Mouse (Mus musculus) left cerebral cortex, postnatal 14 days (tissue): Measurements from ENCODE around the gene Uap1l1. TPM values are rescaled to one million over a fixed set of nuclear protein-coding genes. Genes with fewer than 3 reads are reported as not detected.
A peak's percentile ranks its signal among the peaks of the same experiment; 100 is the strongest.

Experiments
- DNase-seq, 2 experiments: peaks; one replicate each; pipeline ENCODE4 v3.0.0; 2021 to 2022; ENCODE audit warnings: low spot score in 2 of 2, mixed read lengths in 1 of 2
- intact Hi-C: fragments of 180-260 bp; cut with DNase I; formaldehyde crosslinking; loops from one replicate; pipeline ENCODE4 v1.15.1; 2025
- total RNA-seq, 2 experiments: library from RNA; stranded (reverse); gene quantifications; 2 replicates each; pipeline ENCODE4 v1.2.3; 2021

Uap1l1 gene
- total RNA-seq, 2 experiments from 2014 or later, result 12.2 to 14.8 TPM

DNA sequence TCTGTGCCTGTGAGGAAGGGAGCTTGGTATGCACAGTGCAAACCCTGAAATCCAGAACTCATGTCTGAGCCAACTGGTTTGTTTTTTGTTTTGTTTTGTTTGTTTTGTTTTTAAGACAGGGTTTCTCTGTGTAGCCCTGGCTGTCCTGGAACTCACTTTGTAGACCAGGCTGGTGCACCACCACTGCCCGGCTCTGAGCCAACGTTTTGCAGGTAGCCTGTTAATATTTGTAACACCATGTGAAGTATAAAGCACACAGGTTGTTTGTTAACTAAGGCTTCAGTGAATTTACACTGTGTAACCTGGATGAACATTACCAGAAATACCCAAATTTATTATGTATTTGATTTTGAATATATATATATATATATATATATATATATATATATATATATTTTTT lies 39.4 kb downstream of the Uap1l1 start:
- intact Hi-C loops, result loop anchor here (5.0 kb wide), 1 partner anchor 49 kb away; no protein-coding TSS in a partner anchor
- DNase-seq, result no peak

- peak in 1 of 2 experiments; percentile 57 for DNase-seq
- intact Hi-C loops, result no loop called here
These were observed 45.4 kb downstream of the Uap1l1 start for GRCm38 (mm10) chr2:25320084-25320483.

DNA sequence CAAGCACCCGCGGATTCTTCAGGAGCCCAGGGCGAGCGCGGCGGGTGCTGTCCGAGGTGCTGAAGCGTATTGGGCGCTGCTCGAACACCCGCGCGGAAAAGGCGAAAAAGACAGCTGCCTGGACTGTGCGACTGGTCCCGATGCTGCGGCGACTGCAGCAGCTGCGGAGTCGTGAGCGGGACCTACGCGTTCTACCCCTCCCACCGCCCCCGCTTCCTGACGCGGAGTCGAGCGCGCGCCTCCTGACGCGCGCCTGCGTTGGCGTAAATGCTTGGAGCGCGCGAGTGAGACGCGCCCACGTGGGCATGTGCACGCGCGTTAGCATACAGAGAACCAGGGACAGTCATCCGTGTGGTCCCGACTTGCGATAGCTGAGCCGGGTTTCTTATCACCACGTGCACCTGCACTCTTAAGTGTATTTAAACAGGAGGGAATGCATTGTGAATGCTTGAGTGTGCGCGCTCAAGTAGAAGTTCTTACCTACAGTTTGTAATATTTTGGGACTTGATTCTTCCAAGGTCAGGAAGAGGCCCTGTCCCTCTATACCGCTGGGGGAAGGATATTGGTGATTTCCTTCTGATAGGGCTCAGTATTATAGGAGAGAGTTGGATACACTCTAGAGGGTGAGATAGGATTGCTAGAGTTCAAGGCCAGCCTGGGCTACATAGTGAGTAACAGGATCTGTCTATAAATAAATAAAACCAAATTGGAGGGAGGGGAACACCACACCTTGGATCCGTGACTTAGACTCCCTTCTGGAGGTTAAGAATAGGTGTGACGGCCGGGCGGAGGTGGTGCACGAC lies 46.3 kb downstream of the Uap1l1 start, which contains the start of gene Grin1:
Gene Grin1 (minus strand): TSS at position 217 of the 803 bp plus-strand sequence.
- peak; percentile 92 to 97 for DNase-seq
- intact Hi-C loops, result no loop called here

DNA sequence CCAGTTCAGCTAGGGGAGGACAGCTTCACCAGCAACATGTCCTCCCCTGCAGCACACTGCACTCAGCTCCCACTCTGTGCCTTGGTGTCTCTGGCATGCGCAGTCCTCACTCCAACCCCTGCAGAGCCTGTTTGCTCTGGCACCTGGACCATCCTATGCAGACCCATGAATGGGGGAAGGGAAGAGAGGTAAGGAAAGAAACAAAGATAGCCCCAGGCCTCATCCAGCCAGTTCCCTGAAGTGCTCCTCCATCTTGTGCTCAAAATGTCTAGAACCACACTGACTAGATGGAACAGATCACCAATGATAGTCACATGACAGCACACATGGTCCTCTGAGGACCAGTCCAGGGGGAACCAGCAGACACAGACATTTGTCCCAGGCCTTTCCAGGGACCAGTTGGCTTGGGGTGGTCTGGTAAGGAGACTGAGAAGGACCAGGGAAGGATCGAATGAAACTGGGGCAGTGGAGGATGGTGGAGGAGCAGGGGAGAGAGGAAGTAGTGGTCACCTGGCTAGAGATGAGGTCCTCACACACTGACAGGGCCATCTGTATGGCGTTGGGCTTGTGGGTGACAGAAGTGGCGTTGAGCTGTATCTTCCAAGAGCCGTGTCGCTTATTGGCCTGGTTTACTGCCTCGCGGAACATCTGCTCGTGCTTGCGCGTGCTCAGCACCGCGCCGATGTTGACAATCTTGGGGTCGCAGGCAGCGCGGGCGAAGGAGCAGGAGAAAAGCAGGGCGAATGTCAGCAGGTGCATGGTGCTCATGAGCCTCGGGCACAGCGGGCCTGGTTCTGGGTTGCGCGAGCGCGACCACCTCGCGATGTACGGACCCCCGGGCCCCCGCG lies 47.1 kb downstream of the Uap1l1 start:
- DNase-seq, result peak; percentile 53 to 80
- intact Hi-C loops, result no loop called here

GRCm38 (mm10) chr2:25311491-25311891 lies 54.0 kb downstream of the Uap1l1 start:
- intact Hi-C loops, result no loop called here
- no peak for DNase-seq

- intact Hi-C loops, result no loop called here
- no peak for DNase-seq
These were observed 54.5 kb downstream of the Uap1l1 start for GRCm38 (mm10) chr2:25310969-25311368.

DNA sequence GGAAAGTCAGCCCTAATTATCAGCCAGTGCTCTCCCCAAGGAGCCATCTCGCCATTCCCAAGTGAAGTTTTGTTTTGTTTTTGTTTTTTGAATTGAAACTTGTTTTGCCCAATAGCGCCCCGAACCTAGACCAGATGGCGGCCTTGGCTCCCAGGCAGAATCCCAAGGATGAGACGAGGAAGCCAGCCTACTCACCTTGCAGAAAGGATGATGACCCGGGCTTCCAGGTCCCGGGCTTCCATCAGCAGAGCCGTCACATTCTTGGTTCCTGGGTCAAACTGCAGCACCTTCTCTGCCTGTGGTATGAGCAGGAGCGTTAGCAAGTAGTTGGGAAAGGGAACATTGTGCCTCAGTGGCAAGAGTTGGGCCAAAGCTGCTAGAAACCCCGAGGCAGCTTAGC lies 55.3 kb downstream of the Uap1l1 start:
- intact Hi-C loops, result no loop called here
- no peak for DNase-seq

Other genes starting within 250 kb of the Uap1l1 start
- gene Nrarp, start 184.9 kb downstream of the Uap1l1 start, total RNA-seq, result 10 to 100 TPM; 38.6 to 44.9 TPM
- 1 to 10 TPM; 1.7 to 2.6 TPM for gene Tor4a, start 168.8 kb downstream of the Uap1l1 start, total RNA-seq
- gene Nelfb, start 154.2 kb downstream of the Uap1l1 start, total RNA-seq, result 10 to 100 TPM; 49.9 to 52.1 TPM
- under 1 TPM; 0.27 to 0.44 TPM for gene Stpg3, start 151.0 kb downstream of the Uap1l1 start, total RNA-seq
- not detected for gene Fam166a, start 146.9 kb downstream of the Uap1l1 start, total RNA-seq
- gene Tubb4b, start 141.0 kb downstream of the Uap1l1 start, total RNA-seq, result 100 to 1,000 TPM; 478 to 505 TPM
- gene Slc34a3, start 131.3 kb downstream of the Uap1l1 start, total RNA-seq, result not detected
- not detected for gene Rnf224, start 128.9 kb downstream of the Uap1l1 start, total RNA-seq
- 100 to 1,000 TPM; 220 to 242 TPM for gene Rnf208, start 123.4 kb downstream of the Uap1l1 start, total RNA-seq
- gene Cysrt1, start 123.2 kb downstream of the Uap1l1 start, total RNA-seq, result under 1 TPM in 1 of 2 experiments, not detected in 1; 0.79 TPM
- 1 to 10 TPM; 2.3 to 2.8 TPM for gene AL732309.1, start 118.8 kb downstream of the Uap1l1 start, total RNA-seq
- gene Tmem203, start 110.2 kb downstream of the Uap1l1 start, total RNA-seq, result 10 to 100 TPM; 35.3 to 41.3 TPM
- 10 to 100 TPM; 14.2 to 15.7 TPM for gene Tprn, start 103.1 kb downstream of the Uap1l1 start, total RNA-seq
- gene Ssna1, start 93.2 kb downstream of the Uap1l1 start, total RNA-seq, result 10 to 100 TPM; 70.9 to 72.1 TPM
- 10 to 100 TPM; 69.8 to 73.2 TPM for gene Anapc2, start 93.2 kb downstream of the Uap1l1 start, total RNA-seq
- gene Tmem210, start 77.5 kb downstream of the Uap1l1 start, total RNA-seq, result not detected
- not detected for gene Lrrc26, start 75.8 kb downstream of the Uap1l1 start, total RNA-seq
- 100 to 1,000 TPM; 477 to 493 TPM for gene Grin1, start 46.5 kb downstream of the Uap1l1 start, total RNA-seq
- gene Man1b1, start 33.3 kb downstream of the Uap1l1 start, total RNA-seq, result 10 to 100 TPM; 57.2 to 59.0 TPM
- gene Dpp7, start 9.3 kb downstream of the Uap1l1 start, total RNA-seq, result 10 to 100 TPM; 28.0 to 31.6 TPM
- 1 to 10 TPM; 6.2 to 7.0 TPM for gene Sapcd2, start 6.6 kb upstream of the Uap1l1 start, total RNA-seq
- 10 to 100 TPM; 14.7 to 17.5 TPM for gene Entpd2, start 30.2 kb upstream of the Uap1l1 start, total RNA-seq
- 100 to 1,000 TPM; 366 to 370 TPM for gene Npdc1, start 33.7 kb upstream of the Uap1l1 start, total RNA-seq
- under 1 TPM; 0.26 to 0.27 TPM for gene Fut7, start 57.6 kb upstream of the Uap1l1 start, total RNA-seq
- gene Abca2, start 63.0 kb upstream of the Uap1l1 start, total RNA-seq, result 100 to 1,000 TPM; 137 to 152 TPM
- gene Clic3, start 91.2 kb upstream of the Uap1l1 start, total RNA-seq, result 1 to 10 TPM in 1 of 2 experiments, under 1 TPM in 1; 0.59 to 1.2 TPM
- gene Paxx, start 95.4 kb upstream of the Uap1l1 start, total RNA-seq, result 10 to 100 TPM; 64.1 to 66.3 TPM
- gene Ptgds, start 104.4 kb upstream of the Uap1l1 start, total RNA-seq, result 1,000 to 10,000 TPM; 1,462 to 1,765 TPM
- gene Lcn12, start 128.2 kb upstream of the Uap1l1 start, total RNA-seq, result not detected
- gene Fbxw5, start 135.1 kb upstream of the Uap1l1 start, total RNA-seq, result 100 to 1,000 TPM; 141 to 142 TPM
- gene C8g, start 136.0 kb upstream of the Uap1l1 start, total RNA-seq, result 1 to 10 TPM in 1 of 2 experiments, under 1 TPM in 1; 0.59 to 1.6 TPM
- gene Traf2, start 181.3 kb upstream of the Uap1l1 start, total RNA-seq, result 1 to 10 TPM; 9.1 to 9.5 TPM
- 100 to 1,000 TPM; 190 to 202 TPM for gene Edf1, start 192.2 kb upstream of the Uap1l1 start, total RNA-seq
- gene Mamdc4, start 209.2 kb upstream of the Uap1l1 start, total RNA-seq, result 1 to 10 TPM; 1.8 to 2.1 TPM
- 100 to 1,000 TPM in 1 of 2 experiments, 10 to 100 TPM in 1; 93.5 to 105 TPM for gene Phpt1, start 209.5 kb upstream of the Uap1l1 start, total RNA-seq
- 100 to 1,000 TPM; 123 to 129 TPM for gene Ajm1, start 216.1 kb upstream of the Uap1l1 start, total RNA-seq
- gene Rabl6, start 242.8 kb upstream of the Uap1l1 start, total RNA-seq, result 100 to 1,000 TPM; 117 to 118 TPM